Mouse (Mus musculus): ENCODE measurements around the gene Peg3.

DNA sequence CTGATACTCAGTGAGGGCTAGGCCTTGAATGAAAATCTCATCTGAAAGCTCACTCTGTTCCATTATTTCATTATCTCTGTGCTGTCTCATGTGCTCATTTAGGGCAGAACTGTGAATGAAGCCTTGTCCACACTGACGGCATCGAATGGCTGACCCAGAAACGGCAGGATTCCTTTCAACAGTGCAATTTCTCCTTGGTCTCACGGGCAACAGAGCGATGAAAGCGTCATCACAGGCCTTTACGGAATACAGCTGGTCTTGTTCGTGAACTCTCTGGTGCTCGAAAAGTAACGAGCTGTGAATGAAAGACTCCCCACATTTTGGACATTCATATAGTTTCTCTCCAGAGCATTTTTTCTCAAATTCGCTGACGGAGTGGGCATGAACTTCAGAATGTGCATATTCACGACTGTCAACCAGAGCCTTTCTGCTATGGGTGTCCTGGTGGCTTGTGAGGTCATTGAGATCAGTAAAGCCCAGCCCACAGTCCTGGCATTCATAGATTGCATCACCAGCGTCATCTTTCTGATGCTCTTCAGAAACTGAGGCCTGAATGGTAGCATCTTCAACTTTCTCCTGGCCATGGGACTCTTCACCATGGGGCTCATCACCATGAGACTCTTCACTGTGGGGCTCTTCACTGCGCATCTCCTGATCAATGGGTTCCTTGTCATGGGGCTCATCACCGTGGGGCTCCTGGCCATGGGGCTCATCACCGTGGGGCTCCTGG is 21.6 kb downstream of the Peg3 start:
- TF ChIP-seq MAX (IDR thresholded peaks at IDR 0.05), result no peak
- TF ChIP-seq CTCF (IDR thresholded peaks at IDR 0.05; ENCODE audit: control insufficient read depth, insufficient read depth, insufficient read length), result no peak
- no peak for TF ChIP-seq MYOD1 (IDR thresholded peaks at IDR 0.05; ENCODE audit: control insufficient read depth, insufficient read length, low read depth)
- no peak for TF ChIP-seq USF1 (IDR thresholded peaks at IDR 0.05; ENCODE audit: low read depth)
- TF ChIP-seq FOSL1 (IDR thresholded peaks at IDR 0.05; ENCODE audit: insufficient read depth, low read length, poor library complexity, severe bottlenecking), result no peak
- TF ChIP-seq MYOG (IDR thresholded peaks at IDR 0.05; ENCODE audit: control insufficient read depth, extremely low read depth, insufficient read length), result no peak
- no peak for TF ChIP-seq CEBPB (IDR thresholded peaks at IDR 0.05; ENCODE audit: low read depth)

Measured in C2C12 (cell line).